Mouse (Mus musculus): ENCODE results near the gene Fzr1.

- TF ChIP-seq CTCF (IDR thresholded peaks at IDR 0.05; ENCODE audit: borderline replicate concordance, insufficient read depth, low read depth, low read length) (peak; percentile 90; the same call in 1 of the 2 replicates), POLR2A (IDR thresholded peaks at IDR 0.05; ENCODE audit: borderline replicate concordance, insufficient read depth, low read length) (peak; percentile 41; the same call in 1 of the 2 replicates)
Observed at GRCm38 (mm10) chr10:81350351-81351063, 27.8 kb downstream of the Fzr1 start, which contains the start of gene Hmg20b.

Data from cerebellum, adult 2 months (tissue).